Mouse (Mus musculus) left cerebral cortex, adult 18-20 months (tissue): Measurements from ENCODE around the gene 1810009A15Rik. TPM values are rescaled to one million over a fixed set of nuclear protein-coding genes. Genes with fewer than 3 reads are reported as not detected.
"Not testable (repeated sequence)": the region's sequence is repeated elsewhere in the genome, so short reads cannot be mapped to it uniquely, and the experiment has no call there.

Source experiments
- DNase-seq, 2 experiments: peaks; one replicate each; pipeline ENCODE4 v3.0.0; 2021 to 2022; ENCODE audit warnings: low spot score in 2 of 2, mixed read lengths in 1 of 2
- long read RNA-seq, 2 experiments: library from polyadenylated mRNA; stranded (forward); transcript quantifications; one replicate each; pipeline ENCODE4 v2.0.0; 2021
- total RNA-seq, 2 experiments: library from RNA; stranded (reverse); gene quantifications; 2 replicates each; pipeline ENCODE4 v1.2.3; 2021

The 1810009A15Rik gene
- total RNA-seq = 10 to 100 TPM; 20.2 to 23.0 TPM
- long read RNA-seq, experiment 1, transcript 1810009A15Rik-201 (4 exons, 806 nt) = major isoform, 14 of 19 reads
- long read RNA-seq, experiment 1, partial matches to known transcripts = 1 of 19 reads
- long read RNA-seq, experiment 1, other reads (novel, unspliced or antisense) = 1 of 19 reads
- long read RNA-seq, experiment 2, transcript 1810009A15Rik-201 (4 exons, 806 nt) = major isoform, 24 of 29 reads
- long read RNA-seq, experiment 2, partial matches to known transcripts = 0 of 29 reads
- long read RNA-seq, experiment 2, other reads (novel, unspliced or antisense) = 0 of 29 reads

DNA sequence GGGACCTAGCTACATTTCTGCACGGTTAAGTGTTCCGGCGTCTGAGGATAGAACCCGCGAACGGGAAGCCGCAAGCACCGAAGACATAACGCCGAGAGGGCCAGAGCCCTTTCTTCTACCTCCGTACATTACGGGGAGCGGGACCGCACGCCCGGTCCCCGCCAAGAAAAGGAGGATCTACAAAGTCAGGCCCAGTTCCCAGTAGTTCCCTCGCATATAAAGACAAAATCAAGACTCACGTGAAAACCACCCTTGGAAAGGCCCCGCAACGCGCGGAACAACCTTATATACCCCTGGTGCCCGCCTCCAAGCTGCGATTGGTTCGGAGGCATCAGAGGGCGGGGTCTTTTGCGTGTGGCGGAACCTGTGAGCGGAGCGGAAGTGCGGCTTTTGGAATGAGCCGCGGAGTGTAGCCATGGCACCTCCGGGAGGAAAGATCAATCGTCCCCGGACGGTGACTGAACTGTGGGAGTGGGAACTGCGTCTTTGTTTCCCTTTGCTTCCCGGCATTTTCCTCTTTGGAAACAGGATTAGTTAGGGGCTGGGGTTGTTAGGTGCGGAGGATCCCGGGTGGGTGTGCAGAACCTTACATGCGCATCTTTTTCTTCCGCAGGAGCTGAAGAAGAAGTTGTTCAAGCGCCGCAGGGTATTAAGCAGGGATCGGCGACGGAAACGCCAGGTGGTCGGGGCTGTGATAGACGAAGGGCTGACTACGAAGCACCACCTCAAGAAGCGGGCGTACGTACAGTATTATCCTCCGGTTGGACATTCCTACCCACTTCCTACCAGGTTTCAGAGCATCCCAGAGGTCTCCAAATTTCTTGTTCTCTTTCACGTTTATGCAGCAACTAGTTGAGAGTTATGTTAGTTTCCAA is at the start of gene 1810009A15Rik, which contains the start of gene Gm49416:
TSS of gene 1810009A15Rik (plus strand) at position 343 of the 875 bp plus-strand sequence.
TSS of gene Gm49416 (plus strand) at position 416 of the 875 bp plus-strand sequence.
- peak; percentile 93 to 94 for DNase-seq

DNA sequence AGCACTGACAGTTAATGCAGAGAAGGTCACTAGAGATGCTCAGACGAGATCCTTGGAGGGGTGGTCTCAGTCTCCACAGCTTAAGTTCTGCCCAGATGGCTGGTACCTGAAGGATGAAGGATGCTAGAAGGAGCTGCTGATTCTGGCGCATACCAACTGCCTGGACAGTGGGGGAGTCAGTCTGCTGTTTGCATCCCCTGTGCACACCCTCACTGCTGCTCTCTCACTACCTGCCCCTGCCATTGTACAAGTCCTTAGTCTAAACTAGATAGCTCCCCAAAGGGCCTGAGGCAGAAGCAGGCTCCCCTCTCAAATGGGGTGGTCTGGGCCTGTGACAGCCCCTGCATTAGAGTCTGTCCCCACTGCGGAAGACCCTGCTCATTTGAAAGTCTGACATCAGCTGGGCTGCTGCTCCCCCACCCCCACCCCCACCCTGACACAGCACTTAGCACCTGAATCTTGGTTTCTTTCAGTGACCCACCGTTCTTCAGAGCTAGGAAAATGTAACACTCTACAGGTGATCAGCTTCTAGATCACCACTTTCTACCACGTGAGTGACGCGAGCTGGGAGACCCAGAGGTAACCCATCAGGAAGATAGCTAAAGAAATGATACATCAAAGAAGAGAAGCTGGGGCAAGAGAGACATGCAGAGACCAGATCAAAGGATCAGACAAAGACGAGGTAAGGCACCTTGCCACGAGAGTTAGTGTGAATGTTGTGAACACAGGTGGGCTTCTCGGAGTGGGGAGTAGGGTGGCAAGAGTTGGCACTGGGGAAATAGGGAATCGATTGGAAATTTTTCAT is 49.3 kb upstream of the 1810009A15Rik start, which contains the start of gene Gng3:
TSS of gene Gng3 (minus strand) at position 92 of the 805 bp plus-strand sequence.
- peak; percentile 80 to 86 for DNase-seq

DNA sequence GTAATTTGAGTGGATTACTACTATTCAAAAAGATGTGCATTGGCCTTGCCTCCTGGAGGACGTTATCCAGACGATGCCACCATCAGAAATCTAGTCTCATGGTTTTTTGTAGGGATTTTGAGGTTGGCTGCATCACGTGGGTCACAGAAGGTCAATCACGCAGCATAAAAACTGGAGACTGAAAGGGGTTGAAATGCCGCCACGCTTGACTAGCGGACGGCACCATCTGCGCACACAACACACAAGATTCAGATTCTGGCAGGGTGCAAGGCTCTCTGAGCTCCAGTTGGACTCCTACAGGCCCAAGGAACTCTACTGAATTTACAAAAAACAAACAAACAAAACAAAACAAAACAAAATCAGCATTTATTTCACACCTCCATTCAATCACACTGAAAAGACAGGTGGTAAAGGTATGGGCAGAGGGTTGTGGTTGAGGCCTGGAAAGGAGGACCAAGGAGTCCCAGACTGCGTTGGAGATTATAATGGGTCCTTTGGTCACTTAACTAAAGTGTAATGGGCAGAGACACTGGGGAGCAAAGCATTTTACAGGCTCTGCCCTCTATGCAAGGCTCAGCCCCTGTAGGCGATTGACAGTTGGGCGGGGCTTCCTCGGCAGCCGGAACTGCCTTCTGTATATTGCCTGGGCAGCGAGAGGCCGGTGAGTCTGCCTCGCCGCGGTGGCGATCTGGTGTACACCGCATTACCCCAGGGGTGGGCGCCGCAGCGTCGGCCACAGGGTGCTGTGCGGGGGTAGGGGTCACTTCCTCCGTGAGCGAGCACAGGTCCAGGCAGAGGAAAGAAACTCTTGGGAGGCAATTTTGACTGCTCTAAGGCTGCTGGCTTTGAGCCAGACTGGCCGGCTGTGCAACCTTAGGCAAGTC is 48.5 kb upstream of the 1810009A15Rik start:
- DNase-seq = peak; percentile 64 to 77

DNA sequence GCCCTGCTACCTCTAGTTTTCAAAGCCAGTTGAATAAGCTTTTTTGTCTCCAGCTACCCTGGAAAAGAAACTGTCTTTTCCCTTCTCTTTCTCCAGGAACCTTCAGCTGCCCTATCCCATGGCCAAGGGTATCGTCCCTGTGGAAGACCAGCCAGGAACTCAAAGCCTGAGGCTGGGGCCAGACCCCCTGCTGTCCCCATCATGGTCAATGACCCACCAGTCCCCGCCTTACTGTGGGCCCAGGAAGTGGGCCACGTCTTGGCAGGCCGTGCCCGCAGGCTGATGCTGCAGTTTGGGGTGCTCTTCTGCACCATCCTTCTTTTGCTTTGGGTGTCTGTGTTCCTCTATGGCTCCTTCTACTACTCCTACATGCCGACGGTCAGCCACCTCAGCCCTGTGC is 47.6 kb upstream of the 1810009A15Rik start:
- no peak for DNase-seq

DNA sequence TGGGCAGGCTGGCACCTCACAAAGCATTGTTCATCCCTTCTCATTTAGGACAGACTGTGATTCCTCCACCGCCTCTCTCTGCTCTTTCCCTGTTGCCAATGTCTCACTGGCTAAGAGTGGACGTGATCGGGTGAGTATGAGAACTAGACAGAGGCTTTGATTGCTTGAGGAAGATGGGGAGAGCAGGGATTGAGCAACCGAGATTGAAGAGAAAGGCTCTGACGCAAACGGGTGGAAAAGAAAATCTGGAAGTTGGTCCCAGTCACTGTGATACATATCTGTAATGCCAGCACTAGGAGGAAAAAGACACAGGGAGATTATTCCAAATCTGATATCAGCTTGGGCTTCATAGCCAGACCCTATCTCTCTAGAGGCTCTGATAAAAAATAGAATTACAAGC is 45.7 kb upstream of the 1810009A15Rik start:
- DNase-seq = no peak

DNA sequence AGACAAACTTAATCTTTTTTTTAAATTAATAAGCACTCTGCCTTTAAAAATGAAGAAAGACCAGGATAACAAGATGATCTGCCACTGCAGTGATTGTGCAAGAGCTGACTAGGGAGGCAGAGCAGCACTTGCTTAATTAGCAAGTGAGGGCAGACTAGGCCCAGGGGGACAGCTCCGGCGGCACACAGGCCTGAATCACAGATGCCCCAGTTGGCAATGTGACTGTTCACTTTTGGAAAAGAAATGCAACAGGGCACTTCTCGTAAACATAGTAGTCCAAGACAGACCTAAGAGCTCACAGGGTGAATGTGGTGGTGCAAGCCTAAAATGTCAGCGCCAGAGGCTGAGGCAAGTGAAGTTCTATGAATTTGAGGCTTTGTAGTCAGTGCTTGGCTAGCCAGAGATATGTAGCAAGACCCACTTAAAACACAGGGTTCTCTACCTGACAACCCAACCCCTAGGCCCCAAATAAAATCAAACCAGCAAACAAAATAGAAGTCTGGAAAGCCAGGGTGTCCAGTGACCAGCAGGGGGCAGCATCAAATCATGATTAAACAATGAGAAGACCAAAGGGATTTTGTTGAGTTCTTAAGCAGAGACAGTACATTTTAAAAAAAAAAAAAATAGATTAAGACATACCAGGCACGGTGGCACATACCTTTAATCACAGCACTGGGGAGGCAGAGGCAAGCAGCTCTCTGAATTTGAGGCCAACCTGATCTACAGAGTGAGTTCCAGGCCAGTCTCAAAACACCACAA is 44.1 kb upstream of the 1810009A15Rik start:
- DNase-seq = peak; percentile 76 to 88

DNA sequence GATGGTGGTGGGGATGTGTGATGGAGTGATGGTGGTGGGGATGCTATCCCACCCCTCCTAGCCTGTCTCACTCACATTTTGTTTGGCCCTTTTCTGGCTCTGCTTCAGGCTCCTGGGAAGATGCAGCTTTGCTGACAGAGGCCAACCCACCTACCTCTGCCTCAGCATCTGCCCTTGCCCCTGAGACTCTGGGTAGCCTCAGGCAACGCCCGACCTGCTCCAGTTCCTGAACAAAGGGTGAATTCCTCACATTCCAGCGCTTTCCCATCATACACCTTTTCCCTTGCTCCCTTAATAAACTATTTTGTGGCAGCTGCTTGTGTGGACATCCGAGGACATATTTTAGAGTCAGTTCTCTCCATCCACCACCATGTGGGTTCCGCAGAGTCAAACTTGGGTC is 40.3 kb upstream of the 1810009A15Rik start:
- DNase-seq = no peak

DNA sequence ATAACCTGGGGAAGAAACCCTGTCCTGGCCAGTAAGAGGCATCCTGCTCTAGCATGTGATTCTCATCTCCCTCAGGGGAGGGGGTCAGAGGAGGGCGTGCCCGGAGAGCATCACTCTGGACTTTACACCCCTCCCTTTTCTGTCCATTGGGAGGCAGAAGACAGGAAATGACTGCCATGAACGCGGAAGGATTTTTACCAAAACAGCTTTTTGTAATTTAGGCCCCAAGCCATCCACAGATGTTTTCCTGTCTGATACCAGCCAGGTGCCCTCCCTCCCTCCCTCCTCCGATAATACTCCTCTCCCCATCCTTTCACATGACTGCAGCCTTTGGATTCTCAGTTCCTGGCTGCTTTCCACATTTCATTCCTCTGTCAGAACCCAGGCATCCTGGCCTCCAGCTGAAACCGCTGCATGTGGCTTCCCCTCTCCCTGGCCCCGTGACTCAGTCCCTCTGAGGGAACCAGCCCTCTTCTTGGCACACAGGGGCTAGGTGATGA is 38.2 kb upstream of the 1810009A15Rik start, which contains the start of gene Lrrn4cl:
TSS of gene Lrrn4cl (plus strand) at position 367 of the 500 bp plus-strand sequence.
- DNase-seq = no peak

DNA sequence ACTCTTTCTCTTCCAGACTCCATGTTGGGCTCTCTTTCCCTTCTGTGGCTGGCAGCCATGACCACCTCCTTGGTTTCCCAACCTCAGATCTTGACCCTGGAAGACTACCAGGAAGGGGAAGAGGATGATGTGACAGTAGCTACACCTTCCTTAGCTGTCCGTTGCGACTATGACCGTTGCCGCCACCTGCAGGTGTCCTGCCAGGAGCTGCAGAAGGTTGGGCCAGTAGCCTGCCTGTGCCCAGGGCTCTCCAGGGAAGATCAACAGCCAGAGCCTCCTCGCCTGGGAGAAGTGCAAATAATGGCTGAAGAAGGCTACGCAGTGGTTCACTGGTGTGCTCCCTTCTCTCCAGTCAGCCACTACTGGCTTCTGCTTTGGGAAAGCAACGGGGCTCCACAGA is 37.0 kb upstream of the 1810009A15Rik start:
- no peak for DNase-seq

DNA sequence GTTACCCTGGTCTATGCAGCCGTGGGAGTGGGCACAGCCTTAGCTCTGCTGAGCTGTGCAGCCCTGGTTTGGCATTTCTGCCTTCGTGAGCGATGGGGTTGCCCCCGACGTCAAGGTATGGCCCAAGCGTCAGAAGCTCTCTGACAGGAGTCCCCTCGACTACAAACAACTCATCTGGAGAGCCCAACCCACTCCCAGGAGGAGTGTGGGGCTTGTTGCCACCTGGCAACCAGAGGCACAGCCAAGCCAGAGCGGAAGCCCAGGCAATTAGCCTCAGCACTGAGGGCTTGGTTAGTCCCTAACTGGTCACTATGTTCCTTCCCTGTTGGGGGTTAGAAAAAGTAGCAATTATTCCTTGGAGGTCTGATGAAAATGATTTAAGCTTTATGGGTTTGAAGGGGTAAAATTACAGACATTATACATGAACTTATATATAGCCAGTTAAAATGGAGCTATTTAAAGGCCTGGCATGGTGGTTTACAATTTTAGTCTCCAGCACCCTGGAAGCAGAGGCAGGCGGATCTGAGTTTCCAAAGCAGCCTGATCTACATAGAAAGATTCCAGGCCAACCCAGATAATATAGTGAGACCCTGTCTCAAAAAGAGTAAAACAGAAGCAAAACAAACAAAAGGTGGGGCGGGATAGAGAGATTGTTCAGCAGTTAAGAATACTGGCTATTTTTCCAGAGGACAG is 36.3 kb upstream of the 1810009A15Rik start:
- DNase-seq = peak in 1 of 2 experiments; percentile 23

DNA sequence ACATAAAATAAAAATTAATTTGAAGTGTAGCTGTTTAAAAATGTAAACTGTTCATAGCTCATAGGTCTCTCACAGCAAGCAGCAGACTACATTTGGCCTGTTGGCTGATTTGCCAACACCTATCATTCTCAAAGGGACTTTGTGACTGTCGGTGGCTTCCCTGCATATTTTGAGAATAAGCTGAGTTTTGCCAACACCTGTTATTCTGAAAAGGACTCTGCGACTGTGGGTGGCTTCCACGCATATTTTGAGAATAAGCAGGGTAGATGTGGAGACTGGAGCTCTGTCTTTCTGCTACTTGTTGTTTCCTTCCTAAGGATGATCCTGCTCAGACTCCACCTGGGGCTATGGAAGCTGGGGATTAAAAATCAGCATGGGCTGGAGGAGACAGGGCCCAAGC is 35.5 kb upstream of the 1810009A15Rik start:
- peak in 1 of 2 experiments; percentile 21 for DNase-seq

DNA sequence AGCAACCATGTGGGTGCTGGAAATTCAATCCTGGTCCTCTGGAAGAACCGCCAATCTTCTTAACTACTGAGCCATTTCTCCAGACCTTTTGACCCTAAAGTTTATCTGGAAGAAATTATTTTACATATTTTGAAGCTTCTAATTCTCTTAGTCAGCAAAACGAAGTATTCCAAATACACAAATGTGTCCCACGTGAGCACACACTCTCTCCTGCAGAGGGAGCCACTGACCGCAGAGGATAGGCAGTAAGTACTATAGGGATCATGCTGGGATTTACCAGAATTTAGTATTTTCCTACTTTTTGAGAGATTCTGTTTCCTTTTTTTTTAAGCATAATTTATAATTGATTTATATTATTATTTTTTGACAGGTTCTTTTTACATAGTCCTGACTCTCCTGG is 31.0 kb upstream of the 1810009A15Rik start:
- DNase-seq = peak in 1 of 2 experiments; percentile 60

DNA sequence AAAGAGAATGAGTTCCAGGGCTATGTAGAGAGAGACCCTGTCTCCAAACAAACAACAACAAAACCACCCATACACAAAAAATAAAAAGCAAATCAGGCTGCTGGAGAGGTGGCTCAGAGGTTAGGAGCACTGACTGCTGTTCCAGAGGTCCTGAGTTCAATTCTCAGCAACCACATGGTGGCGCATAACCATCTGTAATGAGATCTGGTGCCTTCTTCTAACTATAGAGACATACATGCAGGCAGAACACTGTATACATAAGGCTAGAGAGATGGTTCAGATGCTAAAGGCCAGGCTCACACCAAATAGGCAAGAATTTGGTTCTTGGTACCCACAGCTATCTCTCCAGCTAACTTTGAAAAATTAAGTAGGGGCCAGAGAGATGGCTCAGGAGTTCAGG is 29.6 kb upstream of the 1810009A15Rik start:
- DNase-seq = no peak

DNA sequence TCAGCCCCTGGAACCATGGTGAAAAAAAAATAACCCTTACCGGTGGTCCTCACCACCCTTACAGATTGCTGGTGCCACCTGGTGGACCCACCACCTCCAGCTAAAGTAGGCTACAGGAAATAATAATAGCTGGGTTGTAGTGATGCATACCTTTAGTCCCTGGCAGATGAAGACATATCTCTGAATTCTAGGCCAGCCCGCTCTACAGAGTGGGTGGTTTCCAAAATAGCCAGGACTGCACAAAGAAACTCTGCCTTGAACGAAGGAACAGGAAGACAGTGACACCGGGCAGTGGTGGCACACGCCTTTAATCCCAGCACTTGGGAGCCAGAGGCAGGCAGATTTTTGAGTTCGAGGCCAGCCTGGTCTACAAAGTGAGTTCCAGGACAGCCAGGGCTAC is 24.4 kb upstream of the 1810009A15Rik start:
- no peak for DNase-seq

DNA sequence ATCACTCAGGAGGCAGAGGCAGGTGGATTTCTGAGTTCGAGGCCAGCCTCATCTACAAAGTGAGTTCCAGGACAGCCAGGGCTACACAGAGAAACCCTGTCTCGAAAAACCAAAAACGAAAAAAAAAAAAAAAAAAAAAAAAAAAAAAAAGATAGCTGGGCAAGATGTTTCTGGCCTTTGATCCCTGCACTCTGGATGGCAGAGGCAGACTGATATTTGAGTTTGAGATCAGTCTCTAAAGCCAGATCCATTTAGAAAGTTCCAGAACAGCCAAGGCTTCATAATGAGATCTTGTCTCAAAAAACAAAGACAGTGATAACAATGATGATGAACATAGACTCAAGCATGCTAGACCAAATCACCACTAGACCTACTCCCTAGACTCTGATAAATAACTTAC is 18.3 kb upstream of the 1810009A15Rik start:
- DNase-seq = not testable (repeated sequence)

DNA sequence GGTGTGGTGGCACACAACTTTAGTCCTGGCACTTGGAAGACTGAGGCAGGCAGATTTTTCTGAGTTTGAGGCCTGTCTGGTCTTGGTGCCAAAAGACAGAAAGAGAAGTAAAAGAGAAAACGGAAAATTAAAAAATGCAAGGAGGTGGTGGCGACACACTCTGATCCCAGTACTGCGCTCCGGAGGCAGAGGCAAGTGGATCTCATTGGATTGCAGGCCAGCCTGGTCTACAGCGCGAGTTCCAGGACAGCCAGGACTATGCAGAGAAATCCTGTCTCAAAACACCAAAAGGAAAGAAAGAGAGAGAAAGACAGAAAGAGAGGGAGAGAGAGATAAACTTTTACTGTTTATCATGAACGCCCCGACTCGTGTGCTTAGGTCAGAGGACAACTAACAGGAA is 17.8 kb upstream of the 1810009A15Rik start:
- no peak for DNase-seq

DNA sequence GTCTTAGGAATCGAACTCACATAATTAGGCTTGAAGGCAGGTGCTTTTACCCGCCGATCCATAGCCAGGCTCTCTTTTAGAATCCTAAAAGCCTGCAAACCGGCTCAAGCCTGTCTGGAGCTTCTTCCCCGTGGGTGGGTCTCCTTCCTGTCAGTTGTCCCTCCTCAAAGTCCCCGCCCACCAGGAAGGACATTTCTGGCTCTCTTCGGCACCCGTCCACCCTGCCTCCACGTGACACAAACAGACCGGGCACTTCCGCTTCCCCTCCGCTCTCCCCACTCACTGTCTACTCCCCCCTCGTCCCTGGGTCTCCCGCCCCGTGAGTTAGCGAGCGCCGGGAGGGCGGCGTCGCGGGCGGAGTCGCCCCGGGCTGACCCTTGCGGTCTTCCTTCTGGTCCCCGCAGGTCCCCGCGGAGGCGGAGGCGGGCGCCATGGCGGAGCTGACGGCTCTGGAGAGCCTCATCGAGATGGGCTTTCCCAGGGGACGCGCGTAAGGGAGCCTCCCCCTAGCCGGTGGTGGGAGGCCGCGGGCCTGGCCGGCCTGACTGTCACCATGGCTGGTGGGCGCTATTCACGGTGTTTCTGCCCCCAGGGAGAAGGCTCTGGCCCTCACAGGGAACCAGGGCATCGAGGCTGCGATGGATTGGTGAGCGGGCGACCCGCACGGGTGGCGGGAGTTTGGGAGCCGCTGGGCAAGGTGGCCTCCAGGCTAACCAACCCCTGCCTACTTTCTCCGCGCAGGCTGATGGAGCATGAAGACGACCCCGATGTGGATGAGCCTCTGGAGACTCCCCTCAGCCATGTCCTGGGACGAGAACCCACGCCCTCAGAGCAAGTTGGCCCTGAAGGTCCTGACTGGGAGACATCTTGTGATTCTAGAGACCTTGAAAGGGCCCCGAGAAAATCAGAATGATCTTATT is 17.1 kb upstream of the 1810009A15Rik start, which contains the start of gene Ubxn1:
TSS of gene Ubxn1 (plus strand) at position 230 of the 920 bp plus-strand sequence.
- peak; percentile 98 to 99 for DNase-seq
